Mouse (Mus musculus): ENCODE data around the gene Rab40b.

Rab40b gene

GRCm38 (mm10) chr11:121387750-121388553, at the start of gene Rab40b:
Rab40b (minus strand) TSS chr11:121388251.
- DNase-seq (ENCODE audit: low read depth, low spot score) = peak; percentile 99

DNA sequence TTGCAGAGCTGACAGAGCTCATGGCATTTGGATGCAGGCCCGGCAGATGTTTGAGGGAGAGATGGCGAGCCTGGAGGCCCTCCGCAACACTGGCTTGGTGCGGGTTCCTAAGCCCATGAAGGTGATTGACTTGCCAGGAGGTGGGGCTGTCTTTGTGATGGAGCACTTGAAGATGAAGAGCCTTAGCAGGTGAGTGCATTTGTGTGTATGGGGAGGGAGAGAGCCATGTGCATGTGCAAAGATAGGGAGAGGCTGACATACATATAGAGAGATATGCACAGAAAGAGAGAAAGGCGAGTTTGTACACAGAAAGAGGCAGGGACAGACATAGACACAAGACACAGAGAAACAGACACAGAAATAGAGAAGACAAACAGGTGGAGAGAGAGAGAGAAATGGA, 49.2 kb upstream of the Rab40b start:
- DNase-seq (ENCODE audit: low read depth, low spot score) = no peak

GRCm38 (mm10) chr11:121434156-121435155, 46.4 kb upstream of the Rab40b start, which contains the start of gene Fn3k:
Fn3k (plus strand) TSS chr11:121434913.
- DNase-seq (ENCODE audit: low read depth, low spot score) = no peak

DNA sequence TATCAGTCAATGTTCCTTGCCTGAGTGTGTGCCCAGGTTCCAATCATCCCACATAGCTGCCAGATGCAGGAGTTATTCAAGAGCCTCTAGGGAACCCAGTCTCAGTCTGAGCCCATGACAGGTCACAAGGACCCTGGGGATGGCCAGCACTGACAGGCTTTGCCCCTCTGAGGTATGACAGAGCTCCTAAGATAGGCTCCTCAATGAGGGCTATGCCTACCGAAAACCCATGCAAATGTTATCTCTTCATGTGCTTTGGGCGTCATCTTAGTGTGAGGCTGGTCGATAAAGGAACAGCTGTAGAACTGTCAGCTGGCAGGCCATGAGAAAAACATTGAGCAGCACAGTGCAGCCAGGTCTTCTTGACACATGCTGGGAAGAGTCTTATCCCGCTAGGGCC, 45.3 kb upstream of the Rab40b start:
- DNase-seq (ENCODE audit: low read depth, low spot score) = no peak

GRCm38 (mm10) chr11:121421553-121422173, 33.6 kb upstream of the Rab40b start:
- no peak for DNase-seq (ENCODE audit: low read depth, low spot score)

DNA sequence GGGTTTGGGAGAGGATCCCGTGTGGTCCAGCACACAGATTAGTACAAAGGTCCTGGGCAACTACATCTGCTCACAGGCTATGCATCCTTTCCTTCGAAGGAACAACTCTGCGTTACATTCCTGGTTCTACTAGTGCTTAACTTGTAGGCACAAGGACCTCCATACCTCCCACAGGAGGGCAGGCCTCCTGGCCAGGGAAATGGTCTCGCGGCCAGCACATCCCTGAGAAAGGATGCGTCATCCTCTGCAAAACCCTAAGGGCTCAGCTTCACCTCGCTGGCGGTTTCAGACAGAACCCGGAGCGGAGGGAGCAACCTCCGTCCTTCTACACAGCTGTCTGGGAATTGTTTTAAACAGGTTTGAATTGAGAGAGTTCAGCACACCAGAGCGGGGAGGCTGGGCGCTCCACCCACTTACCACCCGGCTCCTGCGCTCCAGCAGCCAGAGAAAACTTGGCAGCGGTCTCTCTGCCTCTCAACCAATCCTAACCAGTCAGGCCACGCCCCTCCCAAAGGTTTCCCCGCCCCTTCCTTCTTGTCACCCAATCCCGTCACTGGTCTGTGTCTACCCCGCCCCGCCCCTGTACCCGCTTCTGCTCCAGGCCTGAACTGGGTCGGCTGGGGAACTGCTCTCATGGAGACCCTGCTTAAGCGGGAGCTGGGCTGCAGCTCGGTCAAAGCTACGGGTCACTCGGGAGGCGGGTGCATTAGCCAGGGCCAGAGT, 32.9 kb upstream of the Rab40b start, which contains the start of gene Fn3krp:
Gene Fn3krp, plus strand, starts transcription at position 572 of the 723 bp plus-strand sequence.
- DNase-seq (ENCODE audit: low read depth, low spot score) = peak; percentile 99

GRCm38 (mm10) chr11:121420379-121420778, 32.3 kb upstream of the Rab40b start:
- no peak for DNase-seq (ENCODE audit: low read depth, low spot score)

- DNase-seq (ENCODE audit: low read depth, low spot score) = no peak
Measured at GRCm38 (mm10) chr11:121418932-121419331, 30.9 kb upstream of the Rab40b start.

GRCm38 (mm10) chr11:121417971-121418370, 29.9 kb upstream of the Rab40b start:
- no peak for DNase-seq (ENCODE audit: low read depth, low spot score)

- no peak for DNase-seq (ENCODE audit: low read depth, low spot score)
Measured at GRCm38 (mm10) chr11:121415351-121415750, 27.3 kb upstream of the Rab40b start.

DNA sequence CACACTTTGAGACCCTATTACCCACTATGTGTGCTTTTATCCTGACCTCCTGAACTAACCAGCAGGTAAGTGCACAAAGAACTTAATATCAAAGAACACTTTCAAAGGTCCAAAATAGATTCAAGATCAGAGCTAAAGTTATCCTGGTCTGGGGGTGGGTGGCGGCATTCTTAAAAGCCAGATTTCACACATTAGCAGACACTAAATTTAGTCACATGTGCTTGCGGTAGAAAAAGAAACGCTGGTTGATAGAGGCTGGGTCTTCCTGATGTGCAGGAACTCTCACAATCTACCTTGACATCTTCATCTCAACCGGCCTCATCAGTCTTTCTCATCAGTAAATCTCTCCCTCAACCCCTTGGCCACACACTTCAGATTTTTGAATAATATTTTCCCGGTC, 26.7 kb upstream of the Rab40b start:
- no peak for DNase-seq (ENCODE audit: low read depth, low spot score)

GRCm38 (mm10) chr11:121407366-121408155, 19.5 kb upstream of the Rab40b start:
- DNase-seq (ENCODE audit: low read depth, low spot score) = no peak

DNA sequence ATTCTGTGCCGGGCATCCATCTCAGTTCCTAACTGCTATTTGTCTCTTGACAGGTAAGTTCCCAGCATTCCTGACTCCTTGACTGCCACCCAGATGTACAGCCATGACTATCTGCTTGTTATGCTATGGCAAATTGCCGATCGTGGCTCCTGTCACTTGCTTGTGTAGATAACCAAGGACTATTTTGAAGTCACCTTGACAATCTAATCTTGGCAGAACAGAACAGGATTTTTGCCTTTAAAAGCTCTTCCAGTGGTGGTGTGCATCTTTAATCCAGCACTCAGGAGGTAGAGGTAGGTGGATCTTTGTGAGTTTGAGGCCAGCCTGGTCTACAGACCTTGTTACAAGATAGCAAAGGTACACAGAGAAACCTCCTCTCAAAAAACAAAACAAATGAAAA, 4.4 kb upstream of the Rab40b start:
- DNase-seq (ENCODE audit: low read depth, low spot score) = no peak

DNA sequence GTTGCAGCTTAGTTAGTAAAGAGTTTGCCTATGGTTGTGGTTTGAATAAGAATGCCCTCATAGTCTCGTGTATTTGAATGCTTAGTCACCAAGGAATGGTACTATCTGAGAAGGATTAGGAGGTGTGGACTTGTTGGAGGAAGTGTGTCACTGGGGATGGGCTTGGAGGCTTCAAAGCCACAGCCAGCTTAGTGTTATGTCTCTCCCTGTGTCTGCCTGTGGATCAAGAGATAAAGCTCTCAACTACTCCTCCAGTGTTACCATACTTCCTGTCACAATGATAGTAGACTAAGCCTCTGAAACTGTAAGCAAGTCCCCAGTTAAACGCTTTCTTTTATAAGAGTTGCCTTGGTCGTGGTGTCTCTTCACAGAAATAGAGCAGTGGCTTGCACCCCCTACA, 2.7 kb upstream of the Rab40b start:
- DNase-seq (ENCODE audit: low read depth, low spot score) = no peak

GRCm38 (mm10) chr11:121388554-121388945, 499 bp upstream of the Rab40b start:
- DNase-seq (ENCODE audit: low read depth, low spot score) = no peak

- no peak for DNase-seq (ENCODE audit: low read depth, low spot score)
Measured at GRCm38 (mm10) chr11:121380294-121380693, 7.8 kb downstream of the Rab40b start.

GRCm38 (mm10) chr11:121378644-121379043, 9.4 kb downstream of the Rab40b start:
- DNase-seq (ENCODE audit: low read depth, low spot score) = no peak

DNA sequence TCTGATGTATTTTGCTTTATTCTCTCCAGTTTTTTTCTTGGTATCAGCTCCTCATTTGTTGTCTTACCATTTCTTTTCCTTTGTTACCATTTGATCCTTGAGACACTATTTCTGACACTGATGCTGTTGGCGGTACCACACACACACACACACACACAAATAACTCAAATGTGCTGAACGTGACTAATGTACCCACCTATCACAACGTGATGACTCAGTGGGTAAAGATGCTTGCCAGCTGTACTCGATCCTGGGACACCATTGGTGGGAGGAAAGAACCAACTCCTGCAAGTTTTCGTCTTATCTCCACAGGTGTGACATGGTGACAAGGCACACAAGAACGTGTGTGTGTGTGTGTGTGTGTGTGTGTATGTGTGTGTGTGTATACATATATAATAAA, 14.7 kb downstream of the Rab40b start:
- DNase-seq (ENCODE audit: low read depth, low spot score) = no peak

DNA sequence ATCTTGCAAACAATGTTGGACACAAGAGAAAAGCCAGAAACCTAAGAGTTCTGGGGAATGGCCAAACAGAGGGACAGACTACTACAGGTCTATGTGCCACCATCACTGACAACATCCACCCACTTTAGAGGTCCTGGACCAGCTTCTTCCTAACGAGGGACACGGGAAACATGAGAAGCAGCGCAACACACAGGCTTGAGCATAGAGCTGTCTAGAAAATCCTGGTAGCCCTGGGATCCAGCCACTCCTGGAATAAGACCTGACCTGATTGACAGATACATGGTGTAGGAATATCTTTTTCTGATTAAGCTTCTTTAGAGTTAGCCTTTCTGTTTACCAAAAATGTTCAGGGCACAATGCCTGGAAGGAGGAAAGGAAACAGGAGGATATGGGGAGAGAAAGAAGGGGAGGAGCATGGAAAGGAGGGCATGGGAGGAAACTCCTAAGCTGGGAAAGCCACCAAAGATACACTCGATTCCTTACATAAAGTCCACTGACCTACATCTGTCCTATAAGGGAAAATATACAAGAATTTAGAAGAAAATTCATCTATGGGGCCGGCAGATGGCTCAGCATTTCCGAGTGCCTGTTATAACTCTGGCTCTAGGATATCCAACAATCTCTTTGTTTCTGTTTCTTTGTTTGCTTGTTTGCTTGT, 17.6 kb downstream of the Rab40b start:
- no peak for DNase-seq (ENCODE audit: low read depth, low spot score)

DNA sequence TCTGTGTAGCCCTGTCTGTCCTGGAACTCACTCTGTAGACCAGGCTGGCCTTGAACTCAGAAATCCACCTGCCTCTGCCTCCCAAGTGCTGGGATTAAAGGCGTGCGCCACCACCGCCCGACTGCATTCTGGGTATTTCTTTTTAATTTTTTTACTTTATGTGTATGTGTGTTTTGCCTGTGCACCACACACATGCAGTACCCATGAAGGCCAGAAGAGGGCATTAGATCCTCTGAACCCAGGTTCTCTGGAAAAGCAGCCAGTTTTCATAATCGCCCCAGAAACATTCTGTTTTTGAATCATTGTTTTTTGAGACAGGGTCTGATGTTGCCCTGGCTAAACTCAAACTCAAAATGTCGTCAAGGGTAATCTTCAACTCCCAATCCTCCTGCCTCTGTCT, 18.4 kb downstream of the Rab40b start:
- no peak for DNase-seq (ENCODE audit: low read depth, low spot score)

All from WW6 (cell line).